Mouse (Mus musculus): ENCODE measurements around the gene Dach1. TPM values are rescaled to one million over a fixed set of nuclear protein-coding genes. Genes with fewer than 3 reads are reported as not detected.

Gene Dach1
- polyA plus RNA-seq, 3 experiments from 2014 or later, result not detected

DNA sequence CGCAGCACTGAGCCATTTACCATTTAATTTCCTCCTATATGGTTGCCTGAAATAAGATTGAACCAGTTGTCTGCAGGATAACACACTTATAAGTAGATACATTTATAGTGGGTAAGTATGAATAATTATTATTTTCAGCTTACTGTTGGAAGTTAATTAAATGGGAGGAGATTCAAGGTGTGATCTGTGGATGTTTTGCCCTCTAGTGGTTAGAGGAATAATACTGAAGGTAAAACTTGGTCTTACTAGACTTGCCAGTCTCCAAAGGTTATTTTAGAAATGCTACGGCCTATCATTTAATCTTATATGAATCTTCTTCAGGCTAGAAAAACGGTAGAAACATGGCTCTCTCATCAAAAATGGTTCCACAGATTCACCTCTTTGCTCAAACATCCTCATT, 339.7 kb downstream of the Dach1 start:
- no peak for ATAC-seq

DNA sequence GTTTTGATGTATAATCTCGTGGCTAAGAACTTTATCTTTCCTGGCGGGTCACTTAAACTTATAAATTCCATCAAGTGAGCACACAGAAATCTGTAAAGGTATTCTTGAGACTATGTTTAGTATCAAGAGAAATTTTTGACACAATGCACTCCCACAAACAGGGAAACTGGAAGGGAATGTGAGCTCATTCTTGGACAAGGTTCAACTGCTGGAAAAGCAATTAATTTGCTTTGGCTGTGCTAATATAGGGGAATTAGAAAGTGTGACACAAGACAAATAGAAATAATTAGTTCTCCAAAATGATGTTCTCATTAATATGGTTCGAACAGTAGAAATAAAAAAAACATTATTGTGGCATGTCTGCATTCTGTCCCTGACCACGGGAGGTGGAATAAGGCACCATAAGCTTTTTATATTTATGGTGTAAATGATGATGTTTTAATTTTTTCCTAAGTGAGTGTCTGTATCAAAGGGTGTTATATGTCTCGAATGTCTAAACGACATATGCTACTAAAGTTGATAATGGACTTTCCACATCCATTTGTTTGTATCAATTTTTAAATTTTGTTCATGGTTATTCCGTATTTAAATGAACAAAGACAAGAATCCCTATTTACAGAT, 354.9 kb downstream of the Dach1 start:
- ATAC-seq, result no peak

DNA sequence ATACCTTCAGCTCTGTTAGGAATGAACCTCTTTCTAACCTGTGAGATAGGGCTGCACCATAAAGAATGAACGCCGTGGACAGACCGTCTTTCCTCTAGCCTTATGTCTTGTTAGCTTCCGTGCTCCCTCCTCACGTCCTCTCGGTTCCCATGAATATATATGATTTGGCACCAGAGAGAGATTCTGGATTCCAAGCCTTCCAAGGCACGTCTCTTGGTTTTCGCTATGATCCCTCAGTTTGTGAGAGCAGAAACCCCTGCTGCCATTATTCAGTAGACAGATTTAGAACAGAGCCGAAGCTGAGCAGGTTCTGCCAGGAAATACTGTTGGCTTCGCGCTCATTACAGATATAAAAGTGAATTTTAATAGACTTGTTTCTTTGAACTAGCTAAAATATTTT, 356.0 kb downstream of the Dach1 start:
- ATAC-seq, result no peak

DNA sequence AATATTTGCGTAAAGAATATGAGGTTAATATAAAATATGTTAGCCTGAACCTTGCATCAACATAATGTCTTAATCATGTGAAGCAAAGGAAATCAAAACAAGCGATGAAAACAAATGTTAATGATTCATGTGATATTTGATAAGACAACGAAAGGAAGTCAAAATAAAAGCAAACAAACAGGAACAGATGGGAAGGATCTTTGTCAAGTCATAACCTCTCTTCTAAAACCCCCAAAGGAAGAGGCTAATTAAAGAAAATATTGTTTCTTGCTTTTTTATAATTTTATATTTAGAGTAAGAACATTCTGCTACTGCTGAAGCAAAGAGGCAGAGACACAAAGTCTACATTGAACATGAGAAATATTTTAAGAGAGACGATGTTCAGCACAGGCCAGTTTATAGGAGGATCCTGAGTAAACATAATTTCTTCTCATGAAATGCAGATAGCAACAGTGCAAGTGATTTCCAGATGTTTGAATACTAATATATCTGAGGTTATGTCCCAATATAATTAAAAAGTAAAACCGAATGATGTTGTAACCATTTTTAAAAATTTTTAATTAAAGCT, 374.1 kb downstream of the Dach1 start:
- ATAC-seq, result no peak

DNA sequence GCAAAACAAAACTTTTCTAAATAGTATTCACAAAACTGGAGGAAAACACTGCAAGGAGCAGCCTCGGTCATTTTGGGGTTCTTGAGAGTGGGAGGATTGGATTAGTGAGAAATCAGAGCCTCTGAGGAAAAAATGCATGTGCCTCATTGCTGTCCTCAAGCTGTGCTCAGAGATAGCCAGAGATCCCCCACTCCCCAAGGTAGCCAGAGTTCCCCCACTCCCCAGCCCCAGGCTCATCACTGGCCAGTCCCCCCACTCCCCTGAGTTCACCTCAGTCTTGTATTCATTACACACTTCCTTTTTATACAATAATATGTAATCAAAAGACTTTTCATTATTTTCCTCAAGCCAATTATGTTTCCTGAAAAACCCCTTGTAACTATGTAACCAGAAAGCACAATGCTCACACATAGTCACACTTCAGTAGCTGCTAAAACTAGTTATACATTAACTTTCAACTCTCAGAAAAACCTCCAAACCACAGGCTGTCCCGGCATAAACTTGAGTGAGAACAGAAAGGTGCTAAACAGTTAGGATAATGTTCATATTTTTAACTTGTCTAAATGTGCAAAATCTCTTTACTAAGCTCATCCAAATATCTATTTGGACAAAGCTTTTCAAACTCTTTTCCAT, 395.3 kb downstream of the Dach1 start:
- ATAC-seq, result no peak

DNA sequence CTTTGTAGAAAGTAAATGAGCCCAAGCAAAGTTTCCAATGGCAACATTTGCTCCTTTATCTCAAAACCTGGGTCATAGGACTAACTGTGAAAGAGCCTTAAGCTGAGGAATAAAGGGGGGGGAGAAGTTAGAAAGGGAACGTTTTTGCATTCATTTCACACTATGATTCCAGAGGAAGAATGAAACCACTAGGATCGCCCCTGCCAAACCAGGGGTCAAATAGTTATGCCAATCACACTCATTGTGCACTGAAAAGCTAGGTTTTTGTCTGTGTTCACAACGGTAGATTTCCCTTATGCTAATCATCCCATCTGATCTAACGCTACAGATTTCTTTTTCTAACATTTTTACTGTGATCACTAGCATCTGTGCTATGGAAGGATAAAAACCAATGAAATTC, 415.2 kb downstream of the Dach1 start:
- ATAC-seq, result no peak

DNA sequence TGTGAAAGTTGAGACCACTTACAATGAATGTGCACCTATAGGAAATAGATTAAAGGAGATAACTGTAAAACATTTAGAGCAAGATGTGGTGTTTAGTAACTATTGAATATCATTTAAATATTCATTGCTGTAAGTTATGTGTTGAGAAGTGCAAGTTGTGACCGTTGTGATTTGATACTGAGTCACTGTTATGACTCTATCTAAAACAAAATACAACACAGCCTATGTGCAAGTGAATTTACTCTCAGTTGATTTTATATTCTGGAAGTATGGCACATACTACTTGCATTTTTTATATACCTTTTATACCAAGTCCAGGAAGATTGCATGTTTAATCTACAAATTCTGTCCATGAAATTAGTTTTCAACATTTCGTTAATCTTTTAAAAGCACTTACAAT, 415.6 kb downstream of the Dach1 start:
- ATAC-seq, result no peak

DNA sequence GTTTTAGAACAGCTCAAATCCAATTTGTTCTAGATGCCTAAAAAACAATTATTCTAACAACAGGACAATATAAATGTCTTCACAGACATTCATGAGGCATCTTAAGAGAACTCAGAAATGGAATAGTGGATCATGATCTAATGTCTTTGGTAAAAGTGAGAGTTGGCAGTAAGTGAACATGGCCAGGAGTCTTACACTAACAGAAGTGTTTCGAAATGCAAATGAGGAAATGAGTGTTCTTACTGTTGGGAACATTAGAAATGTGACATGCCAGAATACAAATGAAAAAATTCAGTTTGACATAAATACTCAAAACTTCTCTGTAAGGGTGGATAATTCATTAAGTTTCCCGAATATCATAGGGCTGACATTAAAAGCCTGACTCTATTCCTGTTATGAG, 426.3 kb downstream of the Dach1 start:
- ATAC-seq, result no peak

DNA sequence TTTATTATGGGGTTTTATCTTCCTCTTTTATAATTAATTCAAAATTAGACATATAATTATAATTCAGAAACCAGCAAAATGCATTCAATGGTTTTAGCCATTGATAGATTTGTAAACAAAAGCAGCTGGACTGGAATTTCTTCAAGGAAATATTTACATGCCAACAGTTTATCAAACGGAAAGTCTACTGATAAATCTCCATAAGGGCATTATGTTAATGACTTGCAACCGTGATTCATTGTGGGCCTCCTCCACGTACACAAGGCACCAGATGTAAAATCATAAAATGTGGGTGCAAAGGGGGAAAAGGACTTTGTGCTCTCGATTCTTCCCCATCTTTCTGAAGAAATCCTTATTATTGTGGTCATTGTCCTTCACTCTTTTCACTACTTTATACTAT, 426.8 kb downstream of the Dach1 start:
- no peak for ATAC-seq

Data from inflammation-experienced regulatory T-cells, adult 6 months (primary cell).